Mouse (Mus musculus) forebrain, embryonic 12.5 days (tissue): ENCODE results near the gene Dzank1. TPM values are rescaled to one million over a fixed set of nuclear protein-coding genes. Genes with fewer than 3 reads are reported as not detected.
A peak's percentile ranks its signal among the peaks of the same experiment; 100 is the strongest.

Experiments used
- ATAC-seq: fragments of 200-750 bp; cut with Nextera tagmentation; 2 replicates; pipeline ENCODE4 v1.8.0; 2017; ENCODE audit warnings: moderate TSS enrichment; ENCODE audit not compliant: low FRiP score
- H3K27ac ChIP-seq: fragments of 300-500 bp; sonication (generic); 2 replicates; pipeline ENCODE4 v1.5.1; 2016; ENCODE audit warnings: mild to moderate bottlenecking
- H3K27me3 ChIP-seq: fragments of 300-500 bp; sonication (generic); 2 replicates; pipeline ENCODE4 v1.6.1; 2016; ENCODE audit warnings: mild to moderate bottlenecking
- H3K36me3 ChIP-seq: fragments of 300-500 bp; sonication (generic); replicated peaks from 2 replicates; pipeline ENCODE4 v1.6.1; 2016; ENCODE audit warnings: mild to moderate bottlenecking
- H3K4me1 ChIP-seq: fragments of 300-500 bp; sonication (generic); 2 replicates; pipeline ENCODE4 v1.6.1; 2016
- H3K4me2 ChIP-seq: fragments of 300-500 bp; sonication (generic); 2 replicates; pipeline ENCODE4 v1.6.1; 2016; ENCODE audit warnings: mild to moderate bottlenecking, moderate library complexity
- H3K4me3 ChIP-seq: fragments of 300-500 bp; sonication (generic); replicated peaks from 2 replicates; pipeline ENCODE4 v1.5.1; 2016; ENCODE audit warnings: mild to moderate bottlenecking
- H3K9ac ChIP-seq: fragments of 300-500 bp; sonication (generic); 2 replicates; pipeline ENCODE4 v1.6.1; 2016; ENCODE audit warnings: mild to moderate bottlenecking
- H3K9me3 ChIP-seq: fragments of 300-500 bp; sonication (generic); 2 replicates; pipeline ENCODE4 v1.6.1; 2016
- WGBS: fragments of 180-500 bp; shearing (Covaris S2); methylation state at CpG from one replicate; pipeline ENCODE4 v1.1.7; 2016; 5-methylcytosine and 5-hydroxymethylcytosine counted together
- polyA plus RNA-seq: library from polyadenylated mRNA; unstranded; fragments of >200 nt; fragmentation: Nextera tagmentation; extraction: Ambion mirVana; gene quantifications from 2 replicates; pipeline ENCODE4 v1.2.1, GENCODE M21; 2016

Gene Dzank1
- polyA plus RNA-seq, 1 experiment from 2014 or later = 4.9 TPM

- H3K9me3 ChIP-seq = no peaks in the 10 kb centered on the region
- peaks cover under 1% of the 10 kb centered on the region; the same call in 1 of the 2 replicates for H3K4me1 ChIP-seq
- no peaks in the 10 kb centered on the region for H3K36me3 ChIP-seq
- ATAC-seq = no peak
- H3K4me2 ChIP-seq = no peak overlapping the region
- H3K27me3 ChIP-seq = peaks cover 5% of the 10 kb centered on the region; the same call in 1 of the 2 replicates
- H3K9ac ChIP-seq = no peak overlapping the region
- 85% methylated on average over 9 of the region's 9 CpGs for WGBS
- H3K4me3 ChIP-seq = no peak overlapping the region
- no peak overlapping the region for H3K27ac ChIP-seq
Measured at GRCm38 (mm10) chr2:144464799-144465760, 62.1 kb downstream of the Dzank1 start.

- WGBS = 66% methylated on average over 7 of the region's 7 CpGs
- no peak for ATAC-seq
- Histone ChIP-seq H3K27me3 (peaks cover 5% of the 10 kb centered on the region; the same call in 1 of the 2 replicates), H3K4me2 (no peak overlapping the region), H3K4me1 (peaks cover 8% of the 10 kb centered on the region), H3K9ac (no peak overlapping the region), H3K36me3 (no peaks in the 10 kb centered on the region), H3K9me3 (no peaks in the 10 kb centered on the region), H3K4me3 (no peak overlapping the region), H3K27ac (no peak overlapping the region)
Measured at GRCm38 (mm10) chr2:144464182-144464581, 63.0 kb downstream of the Dzank1 start.

- peaks cover 22% of the 10 kb centered on the region; the same call in 1 of the 2 replicates for H3K27me3 ChIP-seq
- H3K4me3 ChIP-seq = peak overlapping the region; percentile 55
- 6% methylated on average over 25 of the region's 25 CpGs for WGBS
- peak overlapping the region; percentile 66 for H3K4me2 ChIP-seq
- ATAC-seq = peak; percentile 99
- H3K9me3 ChIP-seq = no peaks in the 10 kb centered on the region
- peaks cover 12% of the 10 kb centered on the region for H3K4me1 ChIP-seq
- H3K9ac ChIP-seq = peak overlapping the region; percentile 51
- peak overlapping the region; percentile 65 for H3K27ac ChIP-seq
- no peaks in the 10 kb centered on the region for H3K36me3 ChIP-seq
Measured at GRCm38 (mm10) chr2:144458975-144459754, 68.0 kb downstream of the Dzank1 start.

- peaks cover 26% of the 10 kb centered on the region for H3K27me3 ChIP-seq
- no peak overlapping the region for H3K27ac ChIP-seq
- no peaks in the 10 kb centered on the region for H3K9me3 ChIP-seq
- peaks cover 12% of the 10 kb centered on the region for H3K4me1 ChIP-seq
- H3K36me3 ChIP-seq = no peaks in the 10 kb centered on the region
- H3K4me3 ChIP-seq = peak overlapping the region; percentile 55
- ATAC-seq = peak; percentile 5; the same call in 1 of the 2 replicates
- WGBS = 72% methylated on average over 6 of the region's 6 CpGs
- H3K4me2 ChIP-seq = peak overlapping the region; percentile 66
- 0 out of 2 replicates have a peak overlapping the region, but pooled peaks have one; percentile 51 for H3K9ac ChIP-seq
Measured at GRCm38 (mm10) chr2:144458355-144458754, 68.9 kb downstream of the Dzank1 start.

GRCm38 (mm10) chr2:144452364-144453008 lies 74.7 kb downstream of the Dzank1 start:
- ATAC-seq = peak; percentile 64; the same call in 1 of the 2 replicates
- no peak overlapping the region for H3K4me2 ChIP-seq
- H3K4me1 ChIP-seq = no peaks in the 10 kb centered on the region
- no peak overlapping the region for H3K27ac ChIP-seq
- no peaks in the 10 kb centered on the region for H3K36me3 ChIP-seq
- 15% methylated on average over 8 of the region's 8 CpGs for WGBS
- peaks cover 21% of the 10 kb centered on the region for H3K27me3 ChIP-seq
- no peak overlapping the region for H3K9ac ChIP-seq
- no peaks in the 10 kb centered on the region for H3K9me3 ChIP-seq
- H3K4me3 ChIP-seq = no peak overlapping the region

- ATAC-seq = no peak
Measured at GRCm38 (mm10) chr2:144450378-144450777, 76.8 kb downstream of the Dzank1 start.

GRCm38 (mm10) chr2:144446360-144446999 lies 80.7 kb downstream of the Dzank1 start:
- no peaks in the 10 kb centered on the region for H3K27me3 ChIP-seq
- H3K4me2 ChIP-seq = no peak overlapping the region
- no peaks in the 10 kb centered on the region for H3K9me3 ChIP-seq
- no peaks in the 10 kb centered on the region for H3K4me1 ChIP-seq
- ATAC-seq = no peak
- H3K4me3 ChIP-seq = no peak overlapping the region
- WGBS = 79% methylated on average over 7 of the region's 7 CpGs
- no peaks in the 10 kb centered on the region for H3K36me3 ChIP-seq
- H3K9ac ChIP-seq = no peak overlapping the region
- no peak overlapping the region for H3K27ac ChIP-seq

More at GRCm38 (mm10) chr2:144450378-144450777, 76.8 kb downstream of the Dzank1 start:
- peaks cover 14% of the 10 kb centered on the region for H3K27me3 ChIP-seq
- WGBS = 82% methylated on average over 2 of the region's 2 CpGs
- no peaks in the 10 kb centered on the region for H3K9me3 ChIP-seq
- H3K36me3 ChIP-seq = no peaks in the 10 kb centered on the region
- H3K27ac ChIP-seq = no peak overlapping the region
- H3K9ac ChIP-seq = no peak overlapping the region
- H3K4me2 ChIP-seq = no peak overlapping the region
- no peak overlapping the region for H3K4me3 ChIP-seq
- H3K4me1 ChIP-seq = no peaks in the 10 kb centered on the region

- no peak for ATAC-seq
- Histone ChIP-seq H3K4me3 (no peak overlapping the region), H3K27ac (no peak overlapping the region), H3K4me2 (no peak overlapping the region), H3K4me1 (no peaks in the 10 kb centered on the region), H3K9ac (no peak overlapping the region), H3K27me3 (no peaks in the 10 kb centered on the region), H3K36me3 (no peaks in the 10 kb centered on the region), H3K9me3 (no peaks in the 10 kb centered on the region)
- 92% methylated on average over 11 of the region's 11 CpGs for WGBS
Measured at GRCm38 (mm10) chr2:144441386-144441915, 85.8 kb downstream of the Dzank1 start.

- no peak for ATAC-seq
- 83% methylated on average over 3 of the region's 3 CpGs for WGBS
- no peak overlapping the region for H3K9ac ChIP-seq
- no peaks in the 10 kb centered on the region for H3K4me1 ChIP-seq
- H3K27me3 ChIP-seq = no peaks in the 10 kb centered on the region
- no peak overlapping the region for H3K27ac ChIP-seq
- H3K4me3 ChIP-seq = no peak overlapping the region
- H3K4me2 ChIP-seq = no peak overlapping the region
- no peaks in the 10 kb centered on the region for H3K36me3 ChIP-seq
- H3K9me3 ChIP-seq = no peaks in the 10 kb centered on the region
Measured at GRCm38 (mm10) chr2:144439191-144439700, 88.0 kb downstream of the Dzank1 start.

GRCm38 (mm10) chr2:144438424-144438823 lies 88.8 kb downstream of the Dzank1 start:
- no peaks in the 10 kb centered on the region for H3K27me3 ChIP-seq
- 65% methylated on average over 4 of the region's 4 CpGs for WGBS
- no peak for ATAC-seq
- H3K27ac ChIP-seq = no peak overlapping the region
- H3K9ac ChIP-seq = no peak overlapping the region
- no peak overlapping the region for H3K4me2 ChIP-seq
- H3K4me1 ChIP-seq = no peaks in the 10 kb centered on the region
- no peak overlapping the region for H3K4me3 ChIP-seq
- no peaks in the 10 kb centered on the region for H3K9me3 ChIP-seq
- no peaks in the 10 kb centered on the region for H3K36me3 ChIP-seq

GRCm38 (mm10) chr2:144435679-144436078 lies 91.5 kb downstream of the Dzank1 start:
- H3K4me2 ChIP-seq = no peak overlapping the region
- no peaks in the 10 kb centered on the region for H3K36me3 ChIP-seq
- H3K9me3 ChIP-seq = no peaks in the 10 kb centered on the region
- H3K4me1 ChIP-seq = no peaks in the 10 kb centered on the region
- no peak overlapping the region for H3K4me3 ChIP-seq
- ATAC-seq = no peak
- no peak overlapping the region for H3K27ac ChIP-seq
- WGBS = 79% methylated on average over 10 of the region's 10 CpGs
- H3K27me3 ChIP-seq = no peaks in the 10 kb centered on the region
- H3K9ac ChIP-seq = no peak overlapping the region
